Mouse (Mus musculus): Measurements from ENCODE around the gene Itga9. TPM values are rescaled to one million over a fixed set of nuclear protein-coding genes. Genes with fewer than 3 reads are reported as not detected.
A peak's percentile ranks its signal among the peaks of the same experiment; 100 is the strongest.

Itga9 gene
- total and polyA plus RNA-seq, 2 experiments from 2014 or later: 0.99 to 3.3 TPM

DNA sequence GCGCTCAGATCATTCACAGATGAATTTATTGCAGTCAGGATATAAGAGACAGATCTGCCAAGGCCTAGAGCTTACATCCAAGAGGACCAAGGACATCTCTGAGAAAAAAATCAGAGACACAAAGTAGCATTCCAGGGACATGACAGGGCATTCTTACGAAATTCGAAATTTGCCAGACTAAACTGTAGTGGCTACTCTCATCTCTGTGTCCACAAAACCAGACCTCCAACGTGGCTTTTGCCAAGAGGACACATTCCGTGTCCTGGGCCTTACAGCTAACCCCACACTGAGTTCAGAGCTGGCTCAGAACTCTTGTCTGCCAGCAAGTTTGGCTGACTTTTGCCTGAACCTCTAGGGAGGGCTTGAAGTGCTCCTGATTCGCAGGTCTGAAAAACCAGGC lies 279.3 kb downstream of the Itga9 start:
- 77% methylated on average over 6 of the region's 6 CpGs for WGBS

DNA sequence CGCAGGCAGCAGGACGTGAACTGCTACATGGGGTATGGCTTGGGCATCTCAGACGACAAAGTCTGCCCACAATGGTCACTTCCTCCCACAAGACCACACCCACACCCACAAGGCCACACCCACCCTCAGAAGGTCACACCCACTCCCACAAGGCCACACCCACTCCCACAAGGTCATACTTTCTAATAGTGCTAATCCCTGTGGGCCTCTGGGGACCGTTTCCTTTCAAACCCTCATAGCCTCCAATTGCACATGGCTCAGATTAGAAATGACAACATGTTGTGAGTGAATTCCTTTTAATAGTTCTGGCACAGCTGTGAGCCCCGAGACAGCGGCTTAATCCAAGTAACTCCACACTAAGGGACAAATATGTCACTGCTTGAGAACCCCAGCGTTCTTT lies 280.7 kb downstream of the Itga9 start:
- ATAC-seq (no peak), DNase-seq (no peak)
- Histone ChIP-seq H3K4me3 (ENCODE audit: low read depth, low read length) (no peak overlapping the region), H3K4me1 (ENCODE audit: insufficient read depth) (no peaks in the 10 kb centered on the region), H3K9me3 (ENCODE audit: low read length) (no peaks in the 10 kb centered on the region), H3K9ac (no peak overlapping the region), H3K4me2 (ENCODE audit: low read depth) (no peak overlapping the region), H3K27ac (ENCODE audit: low read depth, low read length) (no peak overlapping the region), H3K27me3 (ENCODE audit: insufficient read depth, low read length) (no peaks in the 10 kb centered on the region), H3K36me3 (ENCODE audit: insufficient read depth) (no peaks in the 10 kb centered on the region)
- no peak for TF ChIP-seq CTCF (IDR thresholded peaks at IDR 0.05; ENCODE audit: low read depth)
- WGBS: 85% methylated on average over 7 of the region's 7 CpGs

More for the DNA sequence above, 279.3 kb downstream of the Itga9 start:
- Histone ChIP-seq H3K9ac (no peak overlapping the region), H3K9me3 (ENCODE audit: low read length) (no peaks in the 10 kb centered on the region), H3K4me2 (ENCODE audit: low read depth) (no peak overlapping the region), H3K4me3 (ENCODE audit: low read depth, low read length) (no peak overlapping the region), H3K4me1 (ENCODE audit: insufficient read depth) (no peaks in the 10 kb centered on the region), H3K27me3 (ENCODE audit: insufficient read depth, low read length) (no peaks in the 10 kb centered on the region), H3K36me3 (ENCODE audit: insufficient read depth) (no peaks in the 10 kb centered on the region), H3K27ac (ENCODE audit: low read depth, low read length) (no peak overlapping the region)
- TF ChIP-seq CTCF (IDR thresholded peaks at IDR 0.05; ENCODE audit: low read depth): no peak
- ATAC-seq (no peak), DNase-seq (no peak)

DNA sequence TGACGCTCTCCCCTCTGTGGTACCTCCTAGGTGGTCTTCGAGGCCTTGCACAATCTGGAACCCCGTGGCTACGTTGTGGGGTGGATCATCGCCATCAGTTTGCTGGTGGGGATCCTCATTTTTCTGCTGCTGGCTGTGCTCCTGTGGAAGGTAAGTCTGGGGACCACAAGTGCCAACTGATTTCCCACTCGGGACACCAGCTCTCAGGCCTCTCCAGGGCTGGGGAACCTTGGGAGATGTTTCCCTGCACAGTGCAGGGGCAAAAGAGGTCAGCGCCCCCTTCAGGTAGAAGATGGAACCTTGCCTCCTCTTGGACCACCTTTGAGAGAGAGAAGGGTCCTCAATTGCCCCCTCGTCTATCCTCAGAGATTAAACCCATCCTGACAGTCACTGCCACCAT lies 281.2 kb downstream of the Itga9 start:
- no peaks in the 10 kb centered on the region for H3K9me3 ChIP-seq (ENCODE audit: low read length)
- TF ChIP-seq CTCF (IDR thresholded peaks at IDR 0.05; ENCODE audit: low read depth): no peak

DNA sequence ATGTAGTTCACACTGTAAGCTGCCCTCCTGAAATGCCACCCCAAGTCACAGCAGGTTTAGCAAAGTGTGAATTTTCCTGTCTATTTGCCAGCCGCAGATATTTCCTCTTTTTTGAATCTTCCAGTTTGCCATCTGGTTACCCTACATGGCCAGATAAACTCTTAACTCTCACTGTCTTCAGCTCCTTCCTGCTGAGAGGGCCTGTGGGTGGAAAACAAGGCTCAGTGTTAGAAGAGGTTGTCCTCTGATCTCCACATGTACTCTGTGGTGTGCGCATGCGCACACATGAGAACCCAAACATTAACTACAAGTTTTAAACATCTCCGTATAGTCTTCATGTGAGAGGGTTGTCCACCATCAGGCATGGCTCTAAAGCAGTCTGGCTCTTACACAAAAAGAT lies 283.7 kb downstream of the Itga9 start:
- Histone ChIP-seq H3K9ac (no peak overlapping the region), H3K36me3 (ENCODE audit: insufficient read depth) (no peaks in the 10 kb centered on the region), H3K4me1 (ENCODE audit: insufficient read depth) (no peaks in the 10 kb centered on the region), H3K4me3 (ENCODE audit: low read depth, low read length) (no peak overlapping the region), H3K9me3 (ENCODE audit: low read length) (no peaks in the 10 kb centered on the region), H3K4me2 (ENCODE audit: low read depth) (no peak overlapping the region), H3K27me3 (ENCODE audit: insufficient read depth, low read length) (no peaks in the 10 kb centered on the region), H3K27ac (ENCODE audit: low read depth, low read length) (no peak overlapping the region)
- no peak for TF ChIP-seq CTCF (IDR thresholded peaks at IDR 0.05; ENCODE audit: low read depth)
- no peak for ATAC-seq
- DNase-seq: no peak
- 76% methylated on average over 4 of the region's 4 CpGs for WGBS

More for the DNA sequence above, 281.2 kb downstream of the Itga9 start:
- WGBS: 92% methylated on average over 8 of the region's 8 CpGs
- no peaks in the 10 kb centered on the region for H3K4me1 ChIP-seq (ENCODE audit: insufficient read depth)
- no peak for DNase-seq
- H3K9ac ChIP-seq: no peak overlapping the region
- no peak overlapping the region for H3K4me3 ChIP-seq (ENCODE audit: low read depth, low read length)
- ATAC-seq: no peak
- no peaks in the 10 kb centered on the region for H3K36me3 ChIP-seq (ENCODE audit: insufficient read depth)
- H3K4me2 ChIP-seq (ENCODE audit: low read depth): no peak overlapping the region
- H3K27me3 ChIP-seq (ENCODE audit: insufficient read depth, low read length): no peaks in the 10 kb centered on the region
- no peak overlapping the region for H3K27ac ChIP-seq (ENCODE audit: low read depth, low read length)

DNA sequence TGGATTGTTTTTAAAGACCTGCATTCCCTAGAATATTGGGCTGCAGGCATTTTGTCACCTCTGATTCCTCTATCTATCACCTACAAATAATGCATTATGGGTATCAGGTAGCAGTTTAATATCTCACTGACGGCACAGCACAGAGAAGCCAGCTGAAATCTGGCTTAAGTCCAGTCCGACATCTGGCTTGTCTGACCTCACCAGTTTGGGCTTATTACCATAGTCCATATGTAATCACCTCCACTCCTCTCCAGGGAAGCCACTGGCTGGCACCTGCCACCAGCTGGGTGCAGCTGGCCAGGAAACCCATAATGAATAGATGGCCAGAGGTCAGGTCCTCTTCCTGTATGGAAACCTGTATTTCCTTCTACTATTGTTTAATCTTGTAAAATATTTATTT lies 284.2 kb downstream of the Itga9 start:
- Histone ChIP-seq H3K27ac (ENCODE audit: low read depth, low read length) (no peak overlapping the region), H3K9me3 (ENCODE audit: low read length) (no peaks in the 10 kb centered on the region), H3K4me1 (ENCODE audit: insufficient read depth) (no peaks in the 10 kb centered on the region), H3K36me3 (ENCODE audit: insufficient read depth) (no peaks in the 10 kb centered on the region), H3K9ac (no peak overlapping the region), H3K27me3 (ENCODE audit: insufficient read depth, low read length) (no peaks in the 10 kb centered on the region), H3K4me3 (ENCODE audit: low read depth, low read length) (no peak overlapping the region), H3K4me2 (ENCODE audit: low read depth) (no peak overlapping the region)
- no peak for ATAC-seq
- TF ChIP-seq CTCF (IDR thresholded peaks at IDR 0.05; ENCODE audit: low read depth): no peak
- DNase-seq: no peak
- WGBS: 56% methylated on average over 2 of the region's 2 CpGs

DNA sequence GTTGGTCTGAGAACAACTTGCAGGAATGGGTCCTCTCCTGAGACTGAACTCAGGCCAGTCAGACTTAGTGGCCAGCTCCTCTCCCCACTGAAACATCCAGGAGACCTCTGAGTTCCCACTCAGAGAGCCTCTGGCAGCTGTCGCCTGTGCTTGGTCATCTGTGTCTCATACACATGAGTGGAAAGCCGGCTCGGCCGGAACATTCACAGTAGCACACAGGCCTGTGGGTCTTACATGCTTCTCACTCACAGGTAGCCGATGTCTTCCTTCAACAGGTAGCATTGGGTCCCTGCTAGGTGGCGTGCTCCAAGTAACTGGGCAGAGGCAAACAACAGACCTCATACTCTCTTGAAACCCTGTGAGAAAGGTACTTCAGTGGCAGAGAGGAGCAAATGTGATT lies 284.6 kb downstream of the Itga9 start:
- WGBS: 91% methylated on average over 6 of the region's 6 CpGs
- no peak for ATAC-seq

DNA sequence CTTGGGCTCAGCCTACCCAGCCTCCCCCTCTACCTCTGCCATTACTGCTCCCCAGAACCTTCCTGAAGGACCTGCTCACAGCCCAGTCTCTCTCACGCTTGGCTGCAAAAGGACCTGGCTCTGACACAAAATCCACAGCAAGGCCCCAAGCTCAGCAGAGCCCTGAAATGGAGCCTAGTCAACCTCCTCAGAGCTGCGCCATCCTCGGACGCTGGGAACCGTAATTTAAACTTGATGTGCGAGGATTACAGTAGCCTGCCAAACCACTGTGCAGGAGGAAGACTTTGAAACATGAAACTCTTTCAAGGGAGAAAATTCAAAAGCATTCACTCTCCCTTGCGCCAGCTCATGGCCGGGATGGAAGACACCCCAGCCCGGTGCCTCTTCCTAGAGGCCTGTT lies 285.1 kb downstream of the Itga9 start:
- TF ChIP-seq CTCF (IDR thresholded peaks at IDR 0.05; ENCODE audit: low read depth): no peak
- Histone ChIP-seq H3K9ac (no peak overlapping the region), H3K27ac (ENCODE audit: low read depth, low read length) (no peak overlapping the region), H3K4me1 (ENCODE audit: insufficient read depth) (no peaks in the 10 kb centered on the region), H3K4me2 (ENCODE audit: low read depth) (no peak overlapping the region), H3K4me3 (ENCODE audit: low read depth, low read length) (no peak overlapping the region), H3K36me3 (ENCODE audit: insufficient read depth) (no peaks in the 10 kb centered on the region), H3K27me3 (ENCODE audit: insufficient read depth, low read length) (no peaks in the 10 kb centered on the region), H3K9me3 (ENCODE audit: low read length) (no peaks in the 10 kb centered on the region)
- DNase-seq: no peak
- WGBS: 72% methylated on average over 9 of the region's 9 CpGs
- no peak for ATAC-seq

More for the DNA sequence above, 284.6 kb downstream of the Itga9 start:
- Histone ChIP-seq H3K4me3 (ENCODE audit: low read depth, low read length) (no peak overlapping the region), H3K9me3 (ENCODE audit: low read length) (no peaks in the 10 kb centered on the region), H3K4me1 (ENCODE audit: insufficient read depth) (no peaks in the 10 kb centered on the region), H3K4me2 (ENCODE audit: low read depth) (no peak overlapping the region), H3K27me3 (ENCODE audit: insufficient read depth, low read length) (no peaks in the 10 kb centered on the region), H3K27ac (ENCODE audit: low read depth, low read length) (no peak overlapping the region), H3K9ac (no peak overlapping the region), H3K36me3 (ENCODE audit: insufficient read depth) (no peaks in the 10 kb centered on the region)
- DNase-seq: no peak
- TF ChIP-seq CTCF (IDR thresholded peaks at IDR 0.05; ENCODE audit: low read depth): no peak

DNA sequence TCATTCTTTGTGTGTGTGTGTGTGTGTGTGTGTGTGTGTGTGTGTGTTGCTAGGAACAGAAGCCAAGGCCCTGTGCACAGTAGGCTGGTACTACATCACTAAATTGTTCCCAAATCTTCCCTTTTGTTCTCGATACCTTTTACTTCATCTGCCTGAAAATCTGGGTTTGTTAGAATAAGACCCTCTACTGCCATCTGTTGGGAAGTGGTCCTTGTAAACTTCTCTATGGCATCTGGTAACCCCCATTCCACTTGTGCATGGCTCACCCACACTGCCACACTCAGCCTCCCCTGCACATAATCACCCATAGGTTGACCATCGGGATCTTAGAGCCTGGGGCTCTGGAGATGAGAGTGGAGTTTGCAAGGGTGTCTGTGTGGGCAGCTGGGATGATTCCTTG lies 288.6 kb downstream of the Itga9 start:
- Histone ChIP-seq H3K4me3 (ENCODE audit: low read depth, low read length) (no peak overlapping the region), H3K4me2 (ENCODE audit: low read depth) (no peak overlapping the region), H3K9ac (no peak overlapping the region), H3K4me1 (ENCODE audit: insufficient read depth) (no peaks in the 10 kb centered on the region), H3K36me3 (ENCODE audit: insufficient read depth) (no peaks in the 10 kb centered on the region), H3K27me3 (ENCODE audit: insufficient read depth, low read length) (no peaks in the 10 kb centered on the region), H3K9me3 (ENCODE audit: low read length) (no peaks in the 10 kb centered on the region), H3K27ac (ENCODE audit: low read depth, low read length) (no peak overlapping the region)
- WGBS: 70% methylated on average over 2 of the region's 2 CpGs
- ATAC-seq (no peak), DNase-seq (peak; percentile 45)
- peak; percentile 52 for TF ChIP-seq CTCF (IDR thresholded peaks at IDR 0.05; ENCODE audit: low read depth)

Data from forebrain, postnatal 0 days (tissue).